Mouse (Mus musculus) liver, postnatal 0 days (tissue): ENCODE measurements around the gene Gli2. TPM values are rescaled to one million over a fixed set of nuclear protein-coding genes. Genes with fewer than 3 reads are reported as not detected.

ENCODE experiments used
- ATAC-seq: fragments of 200-750 bp; cut with Nextera tagmentation; 2 replicates; pipeline ENCODE4 v1.8.0; 2017; ENCODE audit warnings: mild to moderate bottlenecking, moderate library complexity
- DNase-seq: peaks from one replicate; pipeline ENCODE4 v3.0.0-alpha.2; 2016
- H3K27ac ChIP-seq: fragments of 300-500 bp; sonication (generic); 2 replicates; pipeline ENCODE4 v1.5.1; 2014; ENCODE audit warnings: antibody characterized with exemption, moderate library complexity, mild to moderate bottlenecking, low read depth
- H3K27me3 ChIP-seq: fragments of 300-500 bp; sonication (generic); 2 replicates; pipeline ENCODE4 v1.6.1; 2014; ENCODE audit warnings: low read length, control low read depth, mixed read lengths; ENCODE audit not compliant: insufficient read depth
- H3K36me3 ChIP-seq: fragments of 300-500 bp; sonication (generic); replicated peaks from 2 replicates; pipeline ENCODE4 v1.6.1; 2014; ENCODE audit warnings: mild to moderate bottlenecking, control low read depth, low read length, moderate library complexity, mixed read lengths; ENCODE audit not compliant: insufficient read depth
- H3K4me1 ChIP-seq: fragments of 300-500 bp; sonication (generic); 2 replicates; pipeline ENCODE4 v1.6.1; 2014; ENCODE audit warnings: antibody characterized with exemption, mild to moderate bottlenecking, control low read depth; ENCODE audit not compliant: insufficient read depth
- H3K4me2 ChIP-seq: fragments of 300-500 bp; sonication (generic); 2 replicates; pipeline ENCODE4 v1.6.1; 2014; ENCODE audit warnings: low read depth, mild to moderate bottlenecking, low read length, moderate library complexity, mixed read lengths
- H3K4me3 ChIP-seq: fragments of 300-500 bp; sonication (generic); 2 replicates; pipeline ENCODE4 v1.5.1; 2014; ENCODE audit warnings: low read depth, low read length
- H3K9ac ChIP-seq: fragments of 300-500 bp; sonication (generic); replicated peaks from 2 replicates; pipeline ENCODE4 v1.6.1; 2014; ENCODE audit warnings: mild to moderate bottlenecking, moderate library complexity
- H3K9me3 ChIP-seq: fragments of 300-500 bp; sonication (generic); 2 replicates; pipeline ENCODE4 v1.6.1; 2016; ENCODE audit warnings: mild to moderate bottlenecking, control low read depth, low read length, mixed read lengths
- CTCF ChIP-seq: sonication (generic); IDR thresholded peaks from 2 replicates; pipeline ENCODE4 v1.5.1; 2016; ENCODE audit warnings: antibody characterized with exemption, low read depth
- EP300 ChIP-seq: IDR thresholded peaks from 2 replicates; pipeline ENCODE4 v1.6.1; 2016; ENCODE audit warnings: antibody characterized with exemption, low read depth, mild to moderate bottlenecking
- WGBS: fragments of 180-500 bp; shearing (Covaris S2); extraction: QIAGEN DNeasy Blood & Tissue Kit; methylation state at CpG from one replicate; pipeline ENCODE4 v1.1.7; 2014; ENCODE audit not compliant: insufficient replicate concordance; 5-methylcytosine and 5-hydroxymethylcytosine counted together
- polyA plus RNA-seq: library from polyadenylated mRNA; unstranded; fragments of >200 nt; fragmentation: Nextera tagmentation; extraction: Ambion mirVana; gene quantifications from 2 replicates; pipeline ENCODE4 v1.2.1, GENCODE M21; 2015

Gli2 gene
- polyA plus RNA-seq, 1 experiment from 2014 or later: 0.27 TPM

DNA sequence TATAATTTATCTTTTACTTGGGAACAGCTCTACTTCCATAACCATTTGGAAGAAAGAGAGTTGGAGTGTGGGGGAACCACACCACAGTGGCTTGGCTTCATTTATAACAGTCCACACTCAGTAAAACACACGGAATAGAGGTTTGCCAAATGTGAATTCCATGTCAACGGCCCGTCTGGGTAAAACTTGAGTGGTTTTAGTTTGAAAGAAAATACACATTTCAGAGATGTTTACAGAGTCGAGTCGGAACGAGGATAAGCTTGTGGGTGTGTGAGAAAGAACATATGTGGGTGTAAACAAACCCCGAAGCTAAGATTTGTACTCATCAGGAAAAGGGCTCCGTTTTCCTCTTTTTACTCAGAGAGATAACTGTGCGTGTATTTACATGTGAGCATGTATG is 145.8 kb downstream of the Gli2 start:
- no peak for TF ChIP-seq CTCF
- TF ChIP-seq EP300: no peak
- WGBS: 74% methylated on average over 9 of the region's 9 CpGs
- Histone ChIP-seq H3K4me3 (no peak overlapping the region), H3K9ac (no peak overlapping the region), H3K4me1 (no peaks in the 10 kb centered on the region), H3K27ac (no peak overlapping the region), H3K27me3 (no peaks in the 10 kb centered on the region), H3K36me3 (no peaks in the 10 kb centered on the region), H3K4me2 (no peak overlapping the region), H3K9me3 (no peaks in the 10 kb centered on the region)
- DNase-seq: no peak
- ATAC-seq: no peak

- H3K27ac ChIP-seq: no peak overlapping the region
- ATAC-seq (no peak), DNase-seq (no peak)
- H3K4me2 ChIP-seq: no peak overlapping the region
- no peak overlapping the region for H3K9ac ChIP-seq
- no peaks in the 10 kb centered on the region for H3K27me3 ChIP-seq
- TF ChIP-seq CTCF (no peak), EP300 (no peak)
- H3K4me3 ChIP-seq: no peak overlapping the region
- no peaks in the 10 kb centered on the region for H3K36me3 ChIP-seq
- H3K9me3 ChIP-seq: no peaks in the 10 kb centered on the region
- WGBS: 74% methylated on average over 5 of the region's 5 CpGs
- H3K4me1 ChIP-seq: no peaks in the 10 kb centered on the region
These were observed 148.1 kb downstream of the Gli2 start for GRCm38 (mm10) chr1:118905319-118905718.

DNA sequence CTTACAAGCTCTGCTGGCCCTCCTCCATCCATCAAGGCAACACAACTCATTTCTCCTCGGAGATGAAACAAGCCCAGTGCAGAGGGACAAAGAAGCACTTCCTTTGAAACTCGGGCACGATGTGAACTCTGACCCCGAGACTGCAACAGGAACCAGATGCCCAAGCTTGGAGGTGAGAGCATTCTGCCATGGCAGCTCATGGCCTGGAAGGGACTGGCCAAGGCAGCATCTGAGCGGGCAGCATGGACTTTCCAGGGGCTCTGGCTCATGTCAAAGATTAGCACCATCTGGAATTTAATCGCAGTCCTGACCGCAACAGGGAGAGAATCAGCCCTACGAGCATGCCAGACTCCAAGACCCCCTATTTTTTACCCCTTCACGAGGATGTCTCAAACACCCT is 148.5 kb downstream of the Gli2 start:
- no peak for TF ChIP-seq CTCF
- TF ChIP-seq EP300: no peak
- no peaks in the 10 kb centered on the region for H3K9me3 ChIP-seq
- no peak for ATAC-seq
- H3K27ac ChIP-seq: no peak overlapping the region
- H3K9ac ChIP-seq: no peak overlapping the region
- H3K36me3 ChIP-seq: no peaks in the 10 kb centered on the region
- H3K27me3 ChIP-seq: no peaks in the 10 kb centered on the region
- DNase-seq: no peak
- H3K4me1 ChIP-seq: no peaks in the 10 kb centered on the region
- no peak overlapping the region for H3K4me2 ChIP-seq
- no peak overlapping the region for H3K4me3 ChIP-seq
- WGBS: 56% methylated on average over 9 of the region's 9 CpGs

DNA sequence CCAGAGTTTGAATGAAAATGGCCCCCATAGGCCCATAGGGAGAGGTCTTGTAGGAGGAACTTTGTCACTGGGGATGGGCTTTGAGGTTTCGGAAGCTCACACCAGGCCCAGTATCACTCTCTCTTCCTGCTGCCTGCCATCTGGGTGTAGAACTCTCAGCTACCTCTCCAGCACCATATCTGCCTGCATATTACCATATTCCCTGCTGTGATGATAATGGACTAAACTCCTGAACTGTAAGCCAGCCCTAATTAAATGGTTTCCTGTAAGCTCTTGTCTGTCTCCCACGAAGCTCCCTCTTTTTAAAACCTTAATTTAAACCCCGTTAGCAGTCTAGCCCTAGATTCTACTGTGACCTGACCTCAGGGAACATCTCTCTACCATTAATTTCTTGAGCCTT is 149.0 kb downstream of the Gli2 start:
- H3K4me2 ChIP-seq: no peak overlapping the region
- H3K9ac ChIP-seq: no peak overlapping the region
- H3K4me1 ChIP-seq: no peaks in the 10 kb centered on the region
- DNase-seq (no peak), ATAC-seq (no peak)
- no peak for TF ChIP-seq CTCF
- no peak for TF ChIP-seq EP300
- H3K36me3 ChIP-seq: no peaks in the 10 kb centered on the region
- no peak overlapping the region for H3K27ac ChIP-seq
- H3K4me3 ChIP-seq: no peak overlapping the region
- no peaks in the 10 kb centered on the region for H3K9me3 ChIP-seq
- no peaks in the 10 kb centered on the region for H3K27me3 ChIP-seq
- WGBS: 67% methylated on average over 3 of the region's 3 CpGs

GRCm38 (mm10) chr1:118903742-118904141 is 149.7 kb downstream of the Gli2 start:
- Histone ChIP-seq H3K4me3 (no peak overlapping the region), H3K36me3 (no peaks in the 10 kb centered on the region), H3K9ac (no peak overlapping the region), H3K4me1 (no peaks in the 10 kb centered on the region), H3K27me3 (no peaks in the 10 kb centered on the region), H3K9me3 (no peaks in the 10 kb centered on the region), H3K4me2 (no peak overlapping the region), H3K27ac (no peak overlapping the region)
- 80% methylated on average over 3 of the region's 3 CpGs for WGBS
- ATAC-seq (no peak), DNase-seq (no peak)
- no peak for TF ChIP-seq EP300
- no peak for TF ChIP-seq CTCF

DNA sequence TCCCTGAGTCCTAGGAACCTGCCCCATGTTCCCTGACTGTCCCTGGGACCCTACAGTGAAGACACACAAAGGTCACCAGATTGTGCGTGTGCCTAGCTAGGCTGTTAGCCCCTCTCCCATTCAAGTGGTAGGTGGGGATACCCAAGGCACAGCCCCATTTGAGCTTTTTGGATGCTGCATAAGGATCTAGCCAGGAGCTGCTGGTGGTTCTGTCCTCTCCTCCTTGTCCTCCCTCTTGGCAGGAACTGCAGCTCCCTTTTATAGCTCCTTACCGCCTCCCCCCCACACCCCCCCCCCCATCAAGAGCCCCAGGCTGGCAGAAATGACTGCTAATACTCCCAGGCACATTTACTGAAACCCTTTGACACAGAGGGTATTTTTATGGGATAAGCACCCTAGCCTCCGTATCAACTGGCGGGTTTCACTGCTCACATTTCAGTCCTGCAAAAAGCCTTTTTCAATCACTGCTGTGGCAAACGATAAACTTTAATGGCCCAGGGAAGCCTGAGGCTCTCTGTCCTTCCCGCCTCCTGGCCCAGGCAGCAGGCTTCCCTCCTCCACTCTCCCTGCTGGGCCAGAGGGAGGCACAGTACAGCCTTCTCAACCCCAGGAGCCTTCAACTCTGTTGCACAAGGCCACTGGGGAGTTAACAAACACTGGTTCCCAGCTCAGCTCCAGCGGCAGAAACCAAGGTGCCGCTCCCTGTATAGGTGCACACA is 151.4 kb downstream of the Gli2 start:
- WGBS: 54% methylated on average over 8 of the region's 8 CpGs
- H3K27me3 ChIP-seq: no peaks in the 10 kb centered on the region
- DNase-seq (no peak), ATAC-seq (no peak)
- H3K9me3 ChIP-seq: no peaks in the 10 kb centered on the region
- no peaks in the 10 kb centered on the region for H3K36me3 ChIP-seq
- H3K4me3 ChIP-seq: no peak overlapping the region
- no peak overlapping the region for H3K27ac ChIP-seq
- no peak for TF ChIP-seq CTCF
- no peak for TF ChIP-seq EP300
- H3K4me1 ChIP-seq: no peaks in the 10 kb centered on the region
- no peak overlapping the region for H3K4me2 ChIP-seq
- H3K9ac ChIP-seq: no peak overlapping the region
